ENCODE assay signal across 8 mouse cellular contexts in the genomic region with DNA sequence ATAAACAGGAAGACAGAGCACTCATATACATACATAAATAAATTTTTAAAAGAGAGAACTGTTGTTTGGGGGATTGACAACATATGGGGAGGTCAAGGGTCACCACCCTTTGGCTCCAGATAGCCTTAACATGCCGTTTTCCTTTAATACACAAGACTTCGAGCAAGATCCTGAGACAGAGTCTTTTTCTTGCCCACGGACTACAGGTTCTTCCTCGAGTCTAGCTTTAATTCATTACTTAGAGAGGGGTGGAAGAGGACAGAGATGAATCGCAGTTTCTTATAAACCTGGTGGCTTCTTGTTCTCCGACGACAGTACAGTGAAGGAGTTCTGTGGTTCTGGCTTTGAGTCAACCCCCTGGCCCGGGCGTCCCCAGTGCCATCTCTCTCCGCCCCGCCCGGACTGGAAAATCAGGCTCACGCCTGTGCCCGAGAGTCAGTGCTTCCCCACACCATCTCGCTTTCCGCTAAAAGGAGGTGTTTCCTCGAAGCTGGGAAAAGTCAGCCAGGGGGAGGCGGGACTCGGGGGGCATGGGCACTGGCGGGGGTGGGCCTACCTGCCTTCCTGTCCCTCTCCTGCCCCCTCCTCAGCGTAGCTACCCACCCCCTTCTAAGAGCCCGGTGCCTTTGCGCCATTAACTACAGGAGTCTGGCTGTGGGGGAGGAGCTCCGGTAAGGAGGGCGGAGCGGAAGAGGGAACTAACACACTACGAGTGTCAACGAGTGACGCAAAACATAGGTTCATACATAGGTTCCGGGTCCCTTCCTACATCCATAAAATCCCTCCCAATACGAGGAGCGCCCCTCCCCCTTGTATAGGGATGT. TPM values are rescaled to one million over a fixed set of nuclear protein-coding genes. Genes with fewer than 3 reads are reported as not detected.
DNase-seq lines count a peak whose midpoint lies in the region; ATAC-seq and TF ChIP-seq lines count a peak whose summit lies in the region.

No protein-coding gene starts in this region.

- H3K4me2 ChIP-seq in embryonic facial prominence, embryonic 15.5 days (replicated peaks), result peak overlapping the region; percentile 95
- peak overlapping the region; percentile 62 for H3K4me2 ChIP-seq in hindbrain, embryonic 13.5 days
- H3K4me2 ChIP-seq in midbrain, postnatal 0 days (ENCODE audit: low read depth, low read length, poor library complexity, severe bottlenecking), result peak overlapping the region; percentile 83

- peak overlapping the region; percentile 53 for H3K4me3 ChIP-seq in embryonic facial prominence, embryonic 15.5 days (replicated peaks)
- H3K4me3 ChIP-seq in hindbrain, embryonic 13.5 days, result peak overlapping the region; percentile 38
- peak overlapping the region; percentile 42 for H3K4me3 ChIP-seq in midbrain, postnatal 0 days (ENCODE audit: low read depth, low read length)

- H3K9me3 ChIP-seq in embryonic facial prominence, embryonic 15.5 days (replicated peaks), result no peaks in the 10 kb centered on the region
- no peaks in the 10 kb centered on the region for H3K9me3 ChIP-seq in hindbrain, embryonic 13.5 days
- H3K9me3 ChIP-seq in midbrain, postnatal 0 days (ENCODE audit: low read length), result no peaks in the 10 kb centered on the region

- no peaks in the 10 kb centered on the region for H3K36me3 ChIP-seq in embryonic facial prominence, embryonic 15.5 days
- no peaks in the 10 kb centered on the region for H3K36me3 ChIP-seq in hindbrain, embryonic 13.5 days
- H3K36me3 ChIP-seq in midbrain, postnatal 0 days (ENCODE audit: insufficient read depth, low read length), result no peaks in the 10 kb centered on the region

- H3K27ac ChIP-seq in embryonic facial prominence, embryonic 15.5 days (replicated peaks), result 0 out of 2 replicates have a peak overlapping the region, but pooled peaks have one; percentile 44
- no peak overlapping the region for H3K27ac ChIP-seq in hindbrain, embryonic 13.5 days
- H3K27ac ChIP-seq in midbrain, postnatal 0 days (ENCODE audit: low read depth, low read length), result no peak overlapping the region

- H3K27me3 ChIP-seq in embryonic facial prominence, embryonic 15.5 days, result no peaks in the 10 kb centered on the region; the same call in 1 of the 2 replicates
- H3K27me3 ChIP-seq in hindbrain, embryonic 13.5 days, result peaks cover 46% of the 10 kb centered on the region
- H3K27me3 ChIP-seq in midbrain, postnatal 0 days (ENCODE audit: insufficient read depth, low read length), result 0 out of 2 replicates have a peak, but pooled peaks cover 8% of the 10 kb centered on the region

- no peak for TF ChIP-seq CTCF in midbrain, postnatal 0 days (IDR thresholded peaks at IDR 0.05)

- peak; percentile 69; the same call in 1 of the 2 replicates for ATAC-seq in embryonic facial prominence, embryonic 15.5 days (ENCODE audit: insufficient number of reproducible peaks, low FRiP score, low TSS enrichment, low read depth)
- no peak for ATAC-seq in hindbrain, embryonic 13.5 days (ENCODE audit: low FRiP score)
- ATAC-seq in midbrain, postnatal 0 days (ENCODE audit: low FRiP score), result peak; percentile 34; the same call in 1 of the 2 replicates

- peak; percentile 56 to 74 for DNase-seq in urinary bladder, adult 18-20 months (ENCODE audit: low spot score in 2 of 2)
- no peak for DNase-seq in urinary bladder, postnatal 4 days (ENCODE audit: low spot score in 2 of 2)
- DNase-seq in liver, result peak; percentile 57
- DNase-seq in midbrain, postnatal 0 days (ENCODE audit: low spot score), result peak; percentile 42
- DNase-seq in thymus, postnatal 36 days, result peak; percentile 71 to 77
- no peak for DNase-seq in left cerebral cortex, postnatal 14 days (ENCODE audit: low spot score in 2 of 2)

- intact Hi-C loops in left cerebral cortex, postnatal 14 days (cut with DNase I), result no loop called here

- 1% methylated on average over 32 of the region's 32 CpGs for WGBS in embryonic facial prominence, embryonic 15.5 days
- WGBS in hindbrain, embryonic 13.5 days, result 4% methylated on average over 32 of the region's 32 CpGs
- WGBS in midbrain, postnatal 0 days, result 3% methylated on average over 32 of the region's 32 CpGs

- H3K4me1 ChIP-seq in embryonic facial prominence, embryonic 15.5 days, result peaks cover 16% of the 10 kb centered on the region
- peaks cover 41% of the 10 kb centered on the region for H3K4me1 ChIP-seq in hindbrain, embryonic 13.5 days (replicated peaks)
- H3K4me1 ChIP-seq in midbrain, postnatal 0 days (ENCODE audit: insufficient read depth, low read length), result 0 out of 2 replicates have a peak, but pooled peaks cover 2% of the 10 kb centered on the region

- peak overlapping the region; percentile 40 for H3K9ac ChIP-seq in embryonic facial prominence, embryonic 15.5 days
- peak overlapping the region; percentile 69 for H3K9ac ChIP-seq in hindbrain, embryonic 13.5 days
- H3K9ac ChIP-seq in midbrain, postnatal 0 days (replicated peaks; ENCODE audit: low read length, poor library complexity, severe bottlenecking), result peak overlapping the region; percentile 52

RNA-seq across cellular contexts. Expression of gene Tbx21, which starts 11.7 kb away (rescaled TPM):
- polyA plus RNA-seq in embryonic facial prominence, embryonic 15.5 days (2015; fragmentation: Nextera tagmentation; extraction: Ambion mirVana), result 0.07 and 0.15 TPM in 2 replicates
- polyA plus RNA-seq in hindbrain, embryonic 13.5 days (2015; fragmentation: Nextera tagmentation; extraction: Ambion mirVana), result 0.16 and 0.21 TPM in 2 replicates
- total RNA-seq in midbrain, postnatal 0 days (2014; rRNA removed), result 0.11 and 0.24 TPM in 2 replicates
- polyA plus RNA-seq in midbrain, postnatal 0 days (2015; fragmentation: Nextera tagmentation; extraction: Ambion mirVana), result 0.14 and 0.15 TPM in 2 replicates
- under 1 TPM in 1 of 2 experiments, not detected in 1; 0.13 TPM for total RNA-seq in left cerebral cortex, postnatal 14 days (2021)

RNA-seq across cellular contexts. Expression of gene Tbkbp1, which starts 24.4 kb away (rescaled TPM):
- 8.9 and 9.5 TPM in 2 replicates for polyA plus RNA-seq in embryonic facial prominence, embryonic 15.5 days (2015; fragmentation: Nextera tagmentation; extraction: Ambion mirVana)
- 7.3 and 8.2 TPM in 2 replicates for polyA plus RNA-seq in hindbrain, embryonic 13.5 days (2015; fragmentation: Nextera tagmentation; extraction: Ambion mirVana)
- total RNA-seq in midbrain, postnatal 0 days (2014; rRNA removed), result 43.9 and 45.3 TPM in 2 replicates
- polyA plus RNA-seq in midbrain, postnatal 0 days (2015; fragmentation: Nextera tagmentation; extraction: Ambion mirVana), result 9.5 and 10.3 TPM in 2 replicates
- total RNA-seq in left cerebral cortex, postnatal 14 days (2021), result 10 to 100 TPM; 46.4 to 49.4 TPM

Comparison
In these comparisons a context has a peak if more than half of its experiments do, and no peak if none do; other contexts are left out.
1. DNase-seq: peak in urinary bladder, adult 18-20 months (2 of 2), liver (single experiment), midbrain, postnatal 0 days (single experiment) and thymus, postnatal 36 days (2 of 2); none in urinary bladder, postnatal 4 days (0 of 2) and left cerebral cortex, postnatal 14 days (0 of 2).
2. Peak in every context shown above with its lines, with median percentiles within 50 percentile points of each other: H3K4me2 ChIP-seq, H3K4me3 ChIP-seq and H3K9ac ChIP-seq.